Mouse (Mus musculus) layer of hippocampus, postnatal 25 days (tissue): ENCODE measurements around the gene Gm2004. TPM values are rescaled to one million over a fixed set of nuclear protein-coding genes. Genes with fewer than 3 reads are reported as not detected.
"Not testable (repeated sequence)": the region's sequence is repeated elsewhere in the genome, so short reads cannot be mapped to it uniquely, and the experiment has no call there.

Source experiments
- DNase-seq, 2 experiments: peaks; one replicate each; pipeline ENCODE4 v3.0.0; 2022; ENCODE audit warnings: mixed read lengths in 2 of 2, low spot score in 1 of 2; ENCODE audit errors: extremely low spot score in 1 of 2
- total RNA-seq, 2 experiments: library from RNA; stranded (reverse); gene quantifications; 2 replicates each; pipeline ENCODE4 v1.2.3; 2021

The Gm2004 gene
- 1 to 10 TPM; 5.6 to 7.0 TPM for total RNA-seq

DNA sequence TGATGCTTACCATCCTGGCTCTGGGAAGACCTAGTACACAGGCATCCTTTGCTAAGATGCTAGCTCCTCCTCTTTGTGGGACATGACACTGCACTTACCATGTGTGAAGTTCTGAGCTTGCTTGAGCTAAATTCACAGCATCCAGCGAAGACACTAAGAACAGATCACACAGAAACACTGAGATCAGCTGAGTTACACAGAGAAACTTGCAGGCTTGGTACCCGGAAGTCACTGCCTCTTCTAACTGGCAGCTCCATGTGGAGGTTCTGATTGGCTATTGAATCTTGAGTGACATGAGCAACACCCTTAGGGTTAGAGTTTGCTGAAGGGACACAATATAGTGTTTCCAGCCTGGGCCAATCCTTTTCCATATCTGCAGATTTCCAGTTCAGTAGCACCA lies at the start of gene Gm2004:
TSS of gene Gm2004 (minus strand) at position 101 of the 400 bp plus-strand sequence.
- not testable (repeated sequence) for DNase-seq

Other genes starting within 250 kb of the Gm2004 start
- gene Zfp966, start 218.7 kb downstream of the Gm2004 start, total RNA-seq = 1 to 10 TPM; 5.8 to 7.4 TPM
- gene Gm2026, start 184.5 kb downstream of the Gm2004 start, total RNA-seq = 10 to 100 TPM; 49.0 to 56.7 TPM
- 1 to 10 TPM; 3.0 to 4.4 TPM for gene 2210418O10Rik, start 76.7 kb upstream of the Gm2004 start, total RNA-seq
- not detected for gene Gm11009, start 169.7 kb upstream of the Gm2004 start, total RNA-seq